In genomic region chr1:71505898-71506297, GRCm38 (mm10) we compare ENCODE assay signal across 8 mouse cellular contexts. TPM values are rescaled to one million over a fixed set of nuclear protein-coding genes. Genes with fewer than 3 reads are reported as not detected.
DNase-seq lines count a peak whose midpoint lies in the region; ATAC-seq and TF ChIP-seq lines count a peak whose summit lies in the region.

No protein-coding gene starts in this region.

- no peak overlapping the region for H3K4me3 ChIP-seq in intestine, embryonic 15.5 days (replicated peaks)
- H3K4me3 ChIP-seq in intestine, embryonic 16.5 days (ENCODE audit: low read length) = no peak overlapping the region
- no peak overlapping the region for H3K4me3 ChIP-seq in intestine, postnatal 0 days (ENCODE audit: low read depth, low read length)

- H3K4me1 ChIP-seq in intestine, embryonic 15.5 days (replicated peaks) = no peaks in the 10 kb centered on the region
- H3K4me1 ChIP-seq in intestine, embryonic 16.5 days (ENCODE audit: control insufficient read depth, insufficient read depth, low read length) = no peaks in the 10 kb centered on the region
- no peaks in the 10 kb centered on the region for H3K4me1 ChIP-seq in intestine, postnatal 0 days (replicated peaks; ENCODE audit: control insufficient read depth, insufficient read depth, low read length)

- no peak overlapping the region for H3K9ac ChIP-seq in intestine, embryonic 15.5 days
- H3K9ac ChIP-seq in intestine, embryonic 16.5 days (ENCODE audit: low read depth, low read length) = no peak overlapping the region
- H3K9ac ChIP-seq in intestine, postnatal 0 days (ENCODE audit: low read depth, low read length) = no peak overlapping the region

- no peaks in the 10 kb centered on the region for H3K27me3 ChIP-seq in intestine, embryonic 15.5 days (replicated peaks)
- no peaks in the 10 kb centered on the region for H3K27me3 ChIP-seq in intestine, embryonic 16.5 days (replicated peaks; ENCODE audit: control insufficient read depth, insufficient read depth, low read length)
- H3K27me3 ChIP-seq in intestine, postnatal 0 days (replicated peaks; ENCODE audit: control insufficient read depth, insufficient read depth, low read length) = no peaks in the 10 kb centered on the region
- no peaks in the 10 kb centered on the region for H3K27me3 ChIP-seq in splenic B cell, adult 2 months (ENCODE audit: control insufficient read depth, insufficient read depth, low read length, poor library complexity, severe bottlenecking)

- WGBS in intestine, embryonic 15.5 days = 6% methylated on average over 5 of the region's 5 CpGs
- 6% methylated on average over 5 of the region's 5 CpGs for WGBS in intestine, embryonic 16.5 days
- 4% methylated on average over 5 of the region's 5 CpGs for WGBS in intestine, postnatal 0 days

- H3K27ac ChIP-seq in intestine, embryonic 15.5 days = no peak overlapping the region
- no peak overlapping the region for H3K27ac ChIP-seq in intestine, embryonic 16.5 days (ENCODE audit: low read length)
- no peak overlapping the region for H3K27ac ChIP-seq in intestine, postnatal 0 days (ENCODE audit: low read depth, low read length)

- peak overlapping the region; percentile 3; the same call in 1 of the 2 replicates for H3K4me2 ChIP-seq in intestine, embryonic 15.5 days (replicated peaks)
- no peak overlapping the region for H3K4me2 ChIP-seq in intestine, embryonic 16.5 days (ENCODE audit: low read depth, low read length)
- peak overlapping the region; percentile 28; the same call in 1 of the 2 replicates for H3K4me2 ChIP-seq in intestine, postnatal 0 days (replicated peaks; ENCODE audit: low read depth)

- peak; percentile 70 for TF ChIP-seq CTCF in intestine, postnatal 0 days (IDR thresholded peaks at IDR 0.05; ENCODE audit: low read depth)

- H3K36me3 ChIP-seq in intestine, embryonic 15.5 days = no peaks in the 10 kb centered on the region
- H3K36me3 ChIP-seq in intestine, embryonic 16.5 days (ENCODE audit: control insufficient read depth, insufficient read depth, low read length) = no peaks in the 10 kb centered on the region
- H3K36me3 ChIP-seq in intestine, postnatal 0 days (ENCODE audit: control insufficient read depth, insufficient read depth) = no peaks in the 10 kb centered on the region
- H3K36me3 ChIP-seq in splenic B cell, adult 2 months (ENCODE audit: control insufficient read depth, insufficient read depth, low read length, poor library complexity, severe bottlenecking) = no peaks in the 10 kb centered on the region

- H3K9me3 ChIP-seq in intestine, embryonic 15.5 days = no peaks in the 10 kb centered on the region
- no peaks in the 10 kb centered on the region for H3K9me3 ChIP-seq in intestine, embryonic 16.5 days (ENCODE audit: control insufficient read depth, low read length)
- no peaks in the 10 kb centered on the region for H3K9me3 ChIP-seq in intestine, postnatal 0 days (ENCODE audit: control insufficient read depth)

- peak; percentile 25 to 29 for DNase-seq in B cell, adult 2 months
- peak; percentile 49 for DNase-seq in ZHBTc4 (ENCODE audit: low read depth, low spot score)
- DNase-seq in splenic B cell, adult 2 months (ENCODE audit: low read depth, low spot score) = peak; percentile 51
- no peak for DNase-seq in spleen, postnatal 36 days (ENCODE audit: low spot score in 2 of 2)
- DNase-seq in Muller cell, postnatal 12 days (ENCODE audit: inconsistent ontology term) = no peak

- no peak for ATAC-seq in intestine, embryonic 15.5 days
- no peak for ATAC-seq in intestine, embryonic 16.5 days
- no peak for ATAC-seq in intestine, postnatal 0 days

RNA-seq across cellular contexts. Expression of gene Atic, which starts 51.1 kb away (rescaled TPM):
- polyA plus RNA-seq in intestine, embryonic 15.5 days (2015; fragmentation: Nextera tagmentation; extraction: Ambion mirVana) = 80.0 and 83.3 TPM in 2 replicates
- polyA plus RNA-seq in intestine, embryonic 16.5 days (2015; fragmentation: Nextera tagmentation; extraction: Ambion mirVana) = 60.0 and 72.1 TPM in 2 replicates
- 23.2 and 24.6 TPM in 2 replicates for polyA plus RNA-seq in intestine, postnatal 0 days (2015; fragmentation: Nextera tagmentation; extraction: Ambion mirVana)

Comparison
In these comparisons a context has a peak if more than half of its experiments do, and no peak if none do; other contexts are left out.
1. DNase-seq: peak in B cell, adult 2 months (2 of 2), ZHBTc4 (single experiment) and splenic B cell, adult 2 months (single experiment); none in spleen, postnatal 36 days (0 of 2) and Muller cell, postnatal 12 days (single experiment).